Mouse (Mus musculus): ENCODE data around the gene Get4. TPM values are rescaled to one million over a fixed set of nuclear protein-coding genes. Genes with fewer than 3 reads are reported as not detected.

The Get4 gene
- total and polyA plus RNA-seq, 3 experiments = 91.4 to 140 (median 96.4) TPM

DNA sequence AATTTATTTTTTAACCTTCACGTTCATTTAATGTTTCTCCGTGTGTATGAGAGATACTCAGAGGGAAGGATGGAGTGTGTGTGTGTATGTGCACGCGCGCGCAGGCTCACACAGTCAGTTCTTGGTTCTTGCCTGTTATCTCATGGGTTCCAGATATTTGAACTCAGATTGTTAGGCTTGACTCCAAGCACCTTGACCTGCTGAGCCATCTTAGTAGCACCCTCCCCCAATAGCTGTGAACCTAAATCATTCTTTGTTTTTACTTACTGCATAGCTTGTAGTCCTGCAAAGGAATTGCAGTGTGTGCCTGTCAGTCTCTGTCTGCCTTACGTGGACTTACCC lies 42.5 kb upstream of the Get4 start:
- dilution Hi-C loops (cut with MboI; ENCODE audit: extremely low pct_ligation_motif_present, extremely low pct_unique_long_range_greater_than_20kb, low sequenced_read_pairs) = no loop called here
- H3K36me3 ChIP-seq (replicated peaks in 1 of 2; ENCODE audit: control insufficient read depth in 1 of 2, insufficient read depth in 1 of 2, low read length in 1 of 2) = peaks cover 0 to 46% of the 10 kb centered on the region in 2 experiments
- TF ChIP-seq POLR2A (IDR thresholded peaks at IDR 0.05; ENCODE audit: low read depth, low read length) (no peak), UBTF (IDR thresholded peaks at IDR 0.05; ENCODE audit: low read depth, low read length) (no peak), TBP (conservative IDR thresholded peaks at IDR 0.05; ENCODE audit: low read depth, low read length) (no peak), MAX (IDR thresholded peaks at IDR 0.05; ENCODE audit: low read length) (no peak), TCF12 (IDR thresholded peaks at IDR 0.05; ENCODE audit: low read depth, low read length) (no peak), JUN (IDR thresholded peaks at IDR 0.05; ENCODE audit: insufficient read depth, low read depth, low read length) (no peak), E2F4 (IDR thresholded peaks at IDR 0.05; ENCODE audit: insufficient replicate concordance, low read depth, low read length) (no peak), POLR2AphosphoS2 (IDR thresholded peaks at IDR 0.05; ENCODE audit: low read depth, low read length) (no peak), PAX5 (IDR thresholded peaks at IDR 0.05; ENCODE audit: low read length) (no peak), RAD21 (IDR thresholded peaks at IDR 0.05; ENCODE audit: low read depth, low read length) (no peak), SIN3A (IDR thresholded peaks at IDR 0.05; ENCODE audit: low read length) (no peak), USF1 (IDR thresholded peaks at IDR 0.05; ENCODE audit: low read depth, low read length) (no peak), ZC3H11A (IDR thresholded peaks at IDR 0.05; ENCODE audit: low read depth, low read length) (no peak), ZKSCAN1 (IDR thresholded peaks at IDR 0.05; ENCODE audit: borderline replicate concordance, low read depth, low read length) (no peak), MAFK (IDR thresholded peaks at IDR 0.05; ENCODE audit: insufficient replicate concordance, low read length) (no peak), MAZ (IDR thresholded peaks at IDR 0.05; ENCODE audit: low read depth, low read length) (no peak)

DNA sequence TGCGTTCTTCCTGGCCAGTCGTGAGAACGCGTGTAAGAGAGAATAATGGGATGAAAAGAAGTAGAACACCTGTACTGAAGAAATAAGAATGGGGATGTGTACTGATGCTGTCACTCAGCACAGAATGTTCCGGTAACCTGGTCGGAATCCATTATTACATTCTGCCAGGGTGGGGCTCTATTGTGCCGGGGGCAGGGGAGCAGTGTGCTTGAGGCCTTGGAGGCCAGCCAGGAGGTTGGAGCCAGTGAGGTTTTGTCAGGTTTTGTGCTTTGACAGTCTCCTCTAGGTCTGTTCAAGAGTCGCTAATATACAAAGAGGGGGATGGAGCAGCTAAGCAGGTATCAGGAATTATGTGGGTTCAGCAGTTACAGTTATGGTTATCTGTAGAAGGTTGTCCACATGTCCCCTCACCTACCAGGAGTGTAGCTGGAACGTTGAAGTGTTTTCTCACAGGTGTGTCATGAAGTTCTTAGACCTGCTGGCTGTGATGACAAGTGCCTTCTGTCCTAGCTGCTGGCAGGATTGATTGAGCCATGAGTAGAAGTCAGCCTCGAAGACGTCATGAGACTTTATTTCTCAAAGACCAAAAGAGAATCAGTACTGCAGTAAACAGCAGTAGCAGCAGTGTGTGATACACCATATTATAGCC lies 40.3 kb upstream of the Get4 start:
- Histone ChIP-seq H3K27ac (ENCODE audit: insufficient read depth, low read depth) (no peak overlapping the region), H3K9ac (ENCODE audit: insufficient read depth, low read depth) (no peak overlapping the region), H3K4me3 (replicated peaks in 1 of 3; ENCODE audit: low read depth in 2 of 3, low read length in 2 of 3, poor library complexity in 1 of 3) (no peak overlapping the region), H3K36me3 (replicated peaks in 1 of 2; ENCODE audit: control insufficient read depth in 1 of 2, insufficient read depth in 1 of 2, low read length in 1 of 2) (peaks cover 12 to 61% of the 10 kb centered on the region in 2 experiments), H3K9me3 (replicated peaks; ENCODE audit: low read length) (no peaks in the 10 kb centered on the region), H3K79me2 (replicated peaks; ENCODE audit: control insufficient read depth, extremely low read depth, insufficient read depth, poor library complexity, severe bottlenecking) (no peaks in the 10 kb centered on the region; the same call in 1 of the 2 replicates), H3K27me3 (replicated peaks) (no peaks in the 10 kb centered on the region), H3K4me2 (ENCODE audit: insufficient read depth, low read depth, poor library complexity, severe bottlenecking) (no peak overlapping the region), H3K4me1 (ENCODE audit: control insufficient read depth in 1 of 2, insufficient read depth in 2 of 2) (peaks cover 0 to 2% of the 10 kb centered on the region in 2 experiments; a peak in 1 of 4 replicates)
- TF ChIP-seq MAFK (IDR thresholded peaks at IDR 0.05; ENCODE audit: insufficient replicate concordance, low read length) = no peak
- no peak for TF ChIP-seq PAX5 (IDR thresholded peaks at IDR 0.05; ENCODE audit: low read length)
- TF ChIP-seq TBP (conservative IDR thresholded peaks at IDR 0.05; ENCODE audit: low read depth, low read length) = no peak
- no peak for TF ChIP-seq GABPA (IDR thresholded peaks at IDR 0.05; ENCODE audit: insufficient replicate concordance, low read depth, low read length)
- no peak for TF ChIP-seq CTCF (conservative IDR thresholded peaks at IDR 0.05 in 1 of 2, IDR thresholded peaks at IDR 0.05 in 1 of 2; ENCODE audit: low read depth in 2 of 2, low read length in 2 of 2)
- TF ChIP-seq HCFC1 (IDR thresholded peaks at IDR 0.05; ENCODE audit: low read depth, low read length) = no peak
- TF ChIP-seq E2F4 (IDR thresholded peaks at IDR 0.05; ENCODE audit: insufficient replicate concordance, low read depth, low read length) = no peak
- TF ChIP-seq MAX (IDR thresholded peaks at IDR 0.05; ENCODE audit: low read length) = no peak
- no peak for TF ChIP-seq JUN (IDR thresholded peaks at IDR 0.05; ENCODE audit: insufficient read depth, low read depth, low read length)
- no peak for TF ChIP-seq ZC3H11A (IDR thresholded peaks at IDR 0.05; ENCODE audit: low read depth, low read length)
- TF ChIP-seq RAD21 (IDR thresholded peaks at IDR 0.05; ENCODE audit: low read depth, low read length) = no peak
- no peak for TF ChIP-seq EP300 (IDR thresholded peaks at IDR 0.05; ENCODE audit: low read length)
- no peak for TF ChIP-seq RCOR1 (conservative IDR thresholded peaks at IDR 0.05; ENCODE audit: low read depth, low read length)
- TF ChIP-seq UBTF (IDR thresholded peaks at IDR 0.05; ENCODE audit: low read depth, low read length) = no peak
- dilution Hi-C loops (cut with MboI; ENCODE audit: extremely low pct_ligation_motif_present, extremely low pct_unique_long_range_greater_than_20kb, low sequenced_read_pairs) = no loop called here
- no peak for DNase-seq (ENCODE audit: extremely low read depth)
- in situ Hi-C loops (cut with MboI; ENCODE audit: low pct_ligation_motif_present, low pct_unique_long_range_greater_than_20kb, low sequenced_read_pairs) = no loop called here

More for the DNA sequence above, 42.5 kb upstream of the Get4 start:
- Histone ChIP-seq H3K9me3 (replicated peaks; ENCODE audit: low read length) (no peaks in the 10 kb centered on the region), H3K27ac (ENCODE audit: insufficient read depth, low read depth) (no peak overlapping the region), H3K4me3 (replicated peaks in 1 of 3; ENCODE audit: low read depth in 2 of 3, low read length in 2 of 3, poor library complexity in 1 of 3) (no peak overlapping the region), H3K4me1 (ENCODE audit: control insufficient read depth in 1 of 2, insufficient read depth in 2 of 2) (peaks cover 0 to 12% of the 10 kb centered on the region in 2 experiments; a peak in 2 of 4 replicates), H3K27me3 (replicated peaks) (no peaks in the 10 kb centered on the region), H3K9ac (ENCODE audit: insufficient read depth, low read depth) (no peak overlapping the region), H3K79me2 (replicated peaks; ENCODE audit: control insufficient read depth, extremely low read depth, insufficient read depth, poor library complexity, severe bottlenecking) (no peaks in the 10 kb centered on the region; the same call in 1 of the 2 replicates), H3K4me2 (ENCODE audit: insufficient read depth, low read depth, poor library complexity, severe bottlenecking) (no peak overlapping the region)
- in situ Hi-C loops (cut with MboI; ENCODE audit: low pct_ligation_motif_present, low pct_unique_long_range_greater_than_20kb, low sequenced_read_pairs) = no loop called here
- no peak for DNase-seq (ENCODE audit: extremely low read depth)
